ENCODE assay signal across 12 mouse cellular contexts in genomic region chr12:57543627-57543991, GRCm38 (mm10). TPM values are rescaled to one million over a fixed set of nuclear protein-coding genes. Genes with fewer than 3 reads are reported as not detected.
DNase-seq lines count a peak whose midpoint lies in the region; ATAC-seq and TF ChIP-seq lines count a peak whose summit lies in the region.
"Had no signal": no experiment of that assay in that cellular context is flagged by ENCODE, and none has a peak within 500 bp of the region (broad histone marks: within the 10 kb centered on the region; RNA-seq: fewer than 3 reads in every experiment).

No protein-coding gene starts in this region.

- peaks cover 39% of the 10 kb centered on the region for H3K4me1 ChIP-seq in heart, embryonic 12.5 days (replicated peaks)
- H3K4me1 ChIP-seq in liver, postnatal 0 days (ENCODE audit: insufficient read depth) = peaks cover 17% of the 10 kb centered on the region

- WGBS in heart, embryonic 12.5 days = 2% methylated on average over 10 of the region's 10 CpGs
- WGBS in liver, postnatal 0 days (ENCODE audit: insufficient replicate concordance) = 2% methylated on average over 10 of the region's 10 CpGs

- peak overlapping the region; percentile 49; the same call in 1 of the 2 replicates for H3K4me2 ChIP-seq in heart, embryonic 12.5 days
- peak overlapping the region; percentile 63 for H3K4me2 ChIP-seq in liver, postnatal 0 days (ENCODE audit: low read depth, low read length)

- no peak overlapping the region for H3K27ac ChIP-seq in heart, embryonic 12.5 days (ENCODE audit: poor library complexity, severe bottlenecking)
- H3K27ac ChIP-seq in liver, postnatal 0 days (ENCODE audit: low read depth) = peak overlapping the region; percentile 62; the same call in 1 of the 2 replicates
- H3K27ac ChIP-seq: limb, embryonic 13.5 days had no signal

- no peak overlapping the region for H3K4me3 ChIP-seq in heart, embryonic 12.5 days
- H3K4me3 ChIP-seq in liver, postnatal 0 days (ENCODE audit: low read depth, low read length) = peak overlapping the region; percentile 24; the same call in 1 of the 2 replicates

- TF ChIP-seq EP300 in liver, postnatal 0 days (IDR thresholded peaks at IDR 0.05; ENCODE audit: low read depth) = no peak

- no peak for TF ChIP-seq CTCF in liver, postnatal 0 days (IDR thresholded peaks at IDR 0.05; ENCODE audit: low read depth)

- H3K9ac ChIP-seq in heart, embryonic 12.5 days = no peak overlapping the region
- no peak overlapping the region for H3K9ac ChIP-seq in liver, postnatal 0 days (replicated peaks)
- H3K9ac ChIP-seq: limb, embryonic 13.5 days had no signal

- peaks cover 82% of the 10 kb centered on the region for H3K27me3 ChIP-seq in heart, embryonic 12.5 days (replicated peaks)
- peaks cover 84% of the 10 kb centered on the region for H3K27me3 ChIP-seq in liver, postnatal 0 days (ENCODE audit: insufficient read depth, low read length)

- H3K9me3 ChIP-seq in heart, embryonic 12.5 days (replicated peaks) = no peaks in the 10 kb centered on the region
- H3K9me3 ChIP-seq in liver, postnatal 0 days (ENCODE audit: low read length) = no peaks in the 10 kb centered on the region
- H3K9me3 ChIP-seq: limb, embryonic 13.5 days had no signal

- no peaks in the 10 kb centered on the region for H3K36me3 ChIP-seq in heart, embryonic 12.5 days
- H3K36me3 ChIP-seq in liver, postnatal 0 days (replicated peaks; ENCODE audit: insufficient read depth, low read length) = no peaks in the 10 kb centered on the region
- H3K36me3 ChIP-seq: limb, embryonic 13.5 days had no signal

- no peak for DNase-seq in heart, adult 8-10 months (ENCODE audit: low spot score)
- DNase-seq in right cerebral cortex, postnatal 25 days = peak; percentile 7
- DNase-seq in right cerebral cortex, postnatal 14 days = no peak
- DNase-seq in liver, postnatal 0 days = no peak
- DNase-seq in layer of hippocampus, postnatal 25 days (ENCODE audit: extremely low spot score in 1 of 2, low spot score in 1 of 2) = no peak
- no peak for DNase-seq in ovary, postnatal 14 days (ENCODE audit: low spot score)
- no peak for DNase-seq in frontal cortex, adult 2 months (ENCODE audit: extremely low spot score in 1 of 2, low spot score in 1 of 2)
- DNase-seq: cerebellum, adult 9-11 months; gastrocnemius, postnatal 36 days; kidney, postnatal 25 days had no signal

- ATAC-seq in heart, embryonic 12.5 days (ENCODE audit: insufficient number of reproducible peaks, low FRiP score) = no peak
- no peak for ATAC-seq in liver, postnatal 0 days

RNA-seq across cellular contexts. Expression of gene Foxa1, which starts 3.1 kb away (rescaled TPM):
- 0.13 and 0.26 TPM in 2 replicates for polyA plus RNA-seq in heart, embryonic 12.5 days (2016; fragmentation: Nextera tagmentation; extraction: Ambion mirVana)
- under 1 TPM in 1 of 4 experiments, not detected in 3; 0.14 TPM for total RNA-seq in heart, adult 8-10 months (2022)
- 1.5 and 2.3 TPM in 2 replicates for polyA plus RNA-seq in liver, postnatal 0 days (2015; fragmentation: Nextera tagmentation; extraction: Ambion mirVana)
- total RNA-seq in layer of hippocampus, postnatal 25 days (2021) = not detected
- not detected in 2 replicates for polyA plus RNA-seq in frontal cortex, adult 2 months (2012; rRNA removed)
- total RNA-seq: gastrocnemius, postnatal 36 days had no signal
- polyA plus RNA-seq: limb, embryonic 13.5 days had no signal

RNA-seq across cellular contexts. Expression of gene Ttc6, which starts 20.3 kb away (rescaled TPM):
- polyA plus RNA-seq in heart, embryonic 12.5 days (2016; fragmentation: Nextera tagmentation; extraction: Ambion mirVana) = 0.20 and 0.49 TPM in 2 replicates
- total RNA-seq in heart, adult 8-10 months (2022) = not detected
- 0.08 and 0.09 TPM in 2 replicates for polyA plus RNA-seq in liver, postnatal 0 days (2015; fragmentation: Nextera tagmentation; extraction: Ambion mirVana)
- under 1 TPM; 0.28 to 0.30 TPM for total RNA-seq in layer of hippocampus, postnatal 25 days (2021)
- polyA plus RNA-seq in frontal cortex, adult 2 months (2012; rRNA removed) = 0.02 and 0.06 TPM in 2 replicates
- total RNA-seq: gastrocnemius, postnatal 36 days had no signal
